Mouse (Mus musculus): ENCODE measurements around the gene Stap2. TPM values are rescaled to one million over a fixed set of nuclear protein-coding genes. Genes with fewer than 3 reads are reported as not detected.

The Stap2 gene
- polyA plus RNA-seq, 1 experiment from 2014 or later: 14.3 TPM

GRCm38 (mm10) chr17:55977301-55977700, 28.1 kb downstream of the Stap2 start:
- no peaks in the 10 kb centered on the region; the same call in 1 of the 2 replicates for H3K4me1 ChIP-seq (ENCODE audit: insufficient read depth)
- H3K4me3 ChIP-seq (ENCODE audit: low read depth, low read length): no peak overlapping the region
- no peak overlapping the region for H3K9ac ChIP-seq (replicated peaks)
- H3K9me3 ChIP-seq (ENCODE audit: low read length): no peaks in the 10 kb centered on the region
- TF ChIP-seq CTCF (IDR thresholded peaks at IDR 0.05; ENCODE audit: low read depth) (no peak), EP300 (IDR thresholded peaks at IDR 0.05; ENCODE audit: low read depth) (no peak)
- DNase-seq (no peak), ATAC-seq (peak; percentile 64)
- H3K27me3 ChIP-seq (ENCODE audit: insufficient read depth, low read length): 0 out of 2 replicates have a peak, but pooled peaks cover 4% of the 10 kb centered on the region
- no peaks in the 10 kb centered on the region for H3K36me3 ChIP-seq (replicated peaks; ENCODE audit: insufficient read depth, low read length)
- WGBS (ENCODE audit: insufficient replicate concordance): 55% methylated on average over 3 of the region's 3 CpGs
- no peak overlapping the region for H3K4me2 ChIP-seq (ENCODE audit: low read depth, low read length)
- peak overlapping the region; percentile 55; the same call in 1 of the 2 replicates for H3K27ac ChIP-seq (ENCODE audit: low read depth)

DNA sequence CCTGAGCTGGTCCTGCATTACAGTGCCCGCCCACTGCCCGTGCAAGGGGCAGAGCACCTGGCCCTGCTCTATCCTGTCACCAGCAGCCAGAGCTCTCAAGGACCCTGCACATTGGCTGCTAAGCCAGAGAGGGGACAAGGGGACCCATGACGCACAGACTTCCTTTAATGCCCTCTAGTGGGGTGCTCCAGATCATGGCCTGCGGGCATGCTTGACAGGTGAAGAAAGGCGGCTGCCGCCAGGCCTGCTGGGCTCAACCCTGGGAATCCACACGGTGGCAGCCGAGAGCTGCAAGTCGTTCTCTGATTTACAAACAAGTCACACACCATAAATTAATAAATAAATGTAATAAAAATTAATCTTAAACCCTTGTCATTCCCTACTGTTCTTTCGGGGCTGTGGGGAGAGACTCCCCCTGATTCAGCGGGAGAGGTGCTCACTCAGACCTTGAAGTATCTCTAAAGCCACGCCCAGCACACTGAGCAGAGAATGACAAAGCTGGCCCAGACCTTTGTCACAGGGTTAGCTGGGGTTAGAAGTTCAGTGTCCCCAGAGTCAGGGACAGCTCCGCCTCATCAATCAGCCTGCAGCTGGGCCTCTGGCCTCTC, 29.0 kb downstream of the Stap2 start:
- DNase-seq (peak; percentile 84), ATAC-seq (peak; percentile 82)
- peak; percentile 83 for TF ChIP-seq CTCF (IDR thresholded peaks at IDR 0.05; ENCODE audit: low read depth)
- no peak for TF ChIP-seq EP300 (IDR thresholded peaks at IDR 0.05; ENCODE audit: low read depth)
- Histone ChIP-seq H3K4me1 (ENCODE audit: insufficient read depth) (no peaks in the 10 kb centered on the region; the same call in 1 of the 2 replicates), H3K36me3 (replicated peaks; ENCODE audit: insufficient read depth, low read length) (no peaks in the 10 kb centered on the region), H3K9ac (replicated peaks) (no peak overlapping the region), H3K4me2 (ENCODE audit: low read depth, low read length) (0 out of 2 replicates have a peak overlapping the region, but pooled peaks have one; percentile 40), H3K9me3 (ENCODE audit: low read length) (no peaks in the 10 kb centered on the region), H3K27ac (ENCODE audit: low read depth) (peak overlapping the region; percentile 55; the same call in 1 of the 2 replicates), H3K4me3 (ENCODE audit: low read depth, low read length) (no peak overlapping the region), H3K27me3 (ENCODE audit: insufficient read depth, low read length) (peaks cover 9% of the 10 kb centered on the region)
- 13% methylated on average over 13 of the region's 13 CpGs for WGBS (ENCODE audit: insufficient replicate concordance)

DNA sequence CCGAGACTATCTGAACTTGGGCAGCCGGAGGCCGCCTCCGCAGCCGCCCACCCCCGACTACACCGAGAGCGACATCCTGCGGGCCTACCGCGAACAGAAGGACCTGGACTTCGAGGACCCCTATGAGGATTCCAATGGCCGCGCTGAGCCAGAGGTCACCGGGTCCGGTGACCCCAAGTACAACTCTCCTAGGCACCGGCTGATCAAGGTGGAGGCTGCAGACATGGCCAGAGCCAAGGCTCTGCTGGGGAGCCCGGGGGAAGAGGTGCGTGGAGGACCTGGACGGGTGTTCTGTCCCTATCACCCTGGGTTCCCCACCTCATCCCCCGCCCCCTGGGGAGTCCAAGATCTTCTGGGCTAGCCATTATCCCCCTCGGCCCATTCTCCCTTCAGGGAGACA, 33.9 kb downstream of the Stap2 start:
- no peak overlapping the region for H3K4me3 ChIP-seq (ENCODE audit: low read depth, low read length)
- ATAC-seq (no peak), DNase-seq (no peak)
- no peaks in the 10 kb centered on the region for H3K9me3 ChIP-seq (ENCODE audit: low read length)
- H3K27me3 ChIP-seq (ENCODE audit: insufficient read depth, low read length): peaks cover 29% of the 10 kb centered on the region
- WGBS (ENCODE audit: insufficient replicate concordance): 26% methylated on average over 22 of the region's 22 CpGs
- TF ChIP-seq CTCF (IDR thresholded peaks at IDR 0.05; ENCODE audit: low read depth): no peak
- TF ChIP-seq EP300 (IDR thresholded peaks at IDR 0.05; ENCODE audit: low read depth): no peak
- H3K4me1 ChIP-seq (ENCODE audit: insufficient read depth): peaks cover 8% of the 10 kb centered on the region
- peaks cover 9% of the 10 kb centered on the region for H3K36me3 ChIP-seq (replicated peaks; ENCODE audit: insufficient read depth, low read length)
- no peak overlapping the region for H3K9ac ChIP-seq (replicated peaks)
- H3K27ac ChIP-seq (ENCODE audit: low read depth): no peak overlapping the region
- no peak overlapping the region for H3K4me2 ChIP-seq (ENCODE audit: low read depth, low read length)

DNA sequence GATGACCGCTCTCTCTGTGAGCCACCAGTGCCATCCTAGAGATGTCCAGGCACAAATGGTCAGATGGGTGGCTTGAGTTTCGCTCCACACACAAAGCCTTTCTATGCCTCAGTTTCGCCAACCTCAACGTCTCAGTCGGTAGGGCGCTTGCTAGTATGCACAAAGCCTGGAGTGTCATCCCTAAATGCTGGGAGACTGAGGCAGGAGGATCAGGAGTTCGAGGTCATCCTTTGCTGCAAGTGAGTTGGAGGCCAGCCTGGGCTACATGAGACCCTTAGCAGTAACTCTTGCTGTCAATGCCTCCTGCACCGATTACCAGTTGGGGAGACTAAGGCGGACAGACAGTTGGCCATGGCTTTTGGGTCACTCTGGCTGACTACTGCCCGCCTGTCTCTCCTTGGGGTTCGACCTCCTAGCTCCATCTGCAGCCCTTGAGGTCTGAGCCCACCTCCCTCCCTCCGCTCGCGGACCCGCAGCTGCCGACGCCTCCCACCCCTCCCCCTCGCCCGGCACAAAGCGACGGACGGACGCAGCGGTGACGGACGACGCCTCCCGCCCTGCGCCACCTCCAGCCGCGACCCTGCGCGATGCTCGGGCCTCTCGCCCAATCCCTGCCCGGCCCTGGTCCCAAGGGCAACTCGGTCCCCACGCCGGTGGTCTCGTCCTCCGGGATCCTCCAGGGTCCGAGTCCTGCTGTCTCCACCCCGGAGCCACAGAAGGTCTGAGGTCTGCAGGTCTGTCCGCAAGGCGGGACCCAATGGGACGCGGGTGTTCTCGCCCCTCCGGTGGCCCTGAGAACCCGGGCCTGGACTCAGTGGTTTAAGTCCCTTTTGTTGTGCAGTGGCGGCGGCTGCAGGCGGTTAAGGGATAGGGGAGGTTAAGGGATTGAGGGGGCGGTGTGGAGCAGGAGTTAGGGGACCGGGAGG, 35.2 kb downstream of the Stap2 start, which contains the start of gene Shd:
Shd (plus strand) TSS at position 502 of the 926 bp plus-strand sequence.
- peaks cover 19% of the 10 kb centered on the region for H3K36me3 ChIP-seq (replicated peaks; ENCODE audit: insufficient read depth, low read length)
- peaks cover 29% of the 10 kb centered on the region for H3K27me3 ChIP-seq (ENCODE audit: insufficient read depth, low read length)
- H3K9ac ChIP-seq (replicated peaks): peak within 1 kb of the TSS; percentile 38; the same call in 1 of the 2 replicates
- H3K4me1 ChIP-seq (ENCODE audit: insufficient read depth): peaks cover 8% of the 10 kb centered on the region
- ATAC-seq: peak; percentile 26; the same call in 1 of the 2 replicates
- H3K9me3 ChIP-seq (ENCODE audit: low read length): no peaks in the 10 kb centered on the region
- H3K27ac ChIP-seq (ENCODE audit: low read depth): no peak within 1 kb of the TSS
- H3K4me2 ChIP-seq (ENCODE audit: low read depth, low read length): peak within 1 kb of the TSS; percentile 70
- 12% methylated on average over 48 of the region's 55 CpGs for WGBS (ENCODE audit: insufficient replicate concordance)
- no peak for DNase-seq
- peak within 1 kb of the TSS; percentile 33 for H3K4me3 ChIP-seq (ENCODE audit: low read depth, low read length)
- TF ChIP-seq EP300 (IDR thresholded peaks at IDR 0.05; ENCODE audit: low read depth): no peak
- no peak for TF ChIP-seq CTCF (IDR thresholded peaks at IDR 0.05; ENCODE audit: low read depth)

- Histone ChIP-seq H3K4me3 (ENCODE audit: low read depth, low read length) (no peak overlapping the region), H3K4me1 (ENCODE audit: insufficient read depth) (peaks cover 8% of the 10 kb centered on the region), H3K27me3 (ENCODE audit: insufficient read depth, low read length) (peaks cover 29% of the 10 kb centered on the region), H3K9ac (replicated peaks) (no peak overlapping the region), H3K9me3 (ENCODE audit: low read length) (no peaks in the 10 kb centered on the region), H3K27ac (ENCODE audit: low read depth) (no peak overlapping the region), H3K36me3 (replicated peaks; ENCODE audit: insufficient read depth, low read length) (peaks cover 25% of the 10 kb centered on the region), H3K4me2 (ENCODE audit: low read depth, low read length) (no peak overlapping the region)
- WGBS (ENCODE audit: insufficient replicate concordance): 47% methylated on average over 14 of the region's 14 CpGs
- TF ChIP-seq CTCF (IDR thresholded peaks at IDR 0.05; ENCODE audit: low read depth): no peak
- no peak for TF ChIP-seq EP300 (IDR thresholded peaks at IDR 0.05; ENCODE audit: low read depth)
- DNase-seq (no peak), ATAC-seq (no peak)
Measured at GRCm38 (mm10) chr17:55969560-55969959, 35.8 kb downstream of the Stap2 start.

DNA sequence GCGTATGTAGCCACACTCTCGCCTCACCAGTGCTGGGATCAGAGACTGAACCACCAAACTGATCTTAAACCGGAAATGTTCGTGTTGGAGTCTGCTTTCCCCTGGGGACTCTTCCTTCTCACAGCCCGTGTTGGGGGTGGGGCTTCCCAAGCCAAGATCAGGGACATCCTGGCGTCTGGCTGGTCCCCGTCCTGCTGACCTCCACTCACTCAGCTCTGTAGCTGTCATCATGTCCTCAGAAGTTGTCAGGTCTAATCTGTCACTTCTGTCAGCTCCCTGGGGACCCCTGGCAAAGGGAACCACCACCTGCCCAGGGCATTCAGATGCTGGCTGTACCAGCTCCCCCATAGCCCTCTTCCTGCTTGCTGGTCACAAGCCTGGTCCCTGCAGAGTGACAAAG, 37.2 kb downstream of the Stap2 start:
- peaks cover 29% of the 10 kb centered on the region for H3K27me3 ChIP-seq (ENCODE audit: insufficient read depth, low read length)
- no peak for DNase-seq

More for the DNA sequence above, 37.2 kb downstream of the Stap2 start:
- Histone ChIP-seq H3K9ac (replicated peaks) (no peak overlapping the region), H3K9me3 (ENCODE audit: low read length) (no peaks in the 10 kb centered on the region), H3K27ac (ENCODE audit: low read depth) (no peak overlapping the region), H3K4me3 (ENCODE audit: low read depth, low read length) (no peak overlapping the region), H3K36me3 (replicated peaks; ENCODE audit: insufficient read depth, low read length) (peaks cover 28% of the 10 kb centered on the region), H3K4me1 (ENCODE audit: insufficient read depth) (peaks cover 8% of the 10 kb centered on the region), H3K4me2 (ENCODE audit: low read depth, low read length) (no peak overlapping the region)
- TF ChIP-seq EP300 (IDR thresholded peaks at IDR 0.05; ENCODE audit: low read depth): no peak
- TF ChIP-seq CTCF (IDR thresholded peaks at IDR 0.05; ENCODE audit: low read depth): no peak
- 59% methylated on average over 7 of the region's 7 CpGs for whole genome bisulfite sequencing (ENCODE audit: insufficient replicate concordance)
- ATAC-seq: no peak

All from liver, postnatal 0 days (tissue).